Mouse (Mus musculus) induced T-regulatory cell, adult 2 months (primary cell): ENCODE measurements around the gene Eps15.

Experiments used
- DNase-seq: peaks from one replicate; pipeline ENCODE4 v3.0.0-alpha.2; 2012; ENCODE audit warnings: low read depth

The Eps15 gene

GRCm38 (mm10) chr4:109268903-109269302 is 11.2 kb upstream of the Eps15 start:
- DNase-seq: no peak

GRCm38 (mm10) chr4:109271803-109272202 is 8.3 kb upstream of the Eps15 start:
- no peak for DNase-seq

- no peak for DNase-seq
Observed at GRCm38 (mm10) chr4:109273586-109274240, 6.4 kb upstream of the Eps15 start.

- DNase-seq: no peak
Observed at GRCm38 (mm10) chr4:109280459-109281160, 542 bp downstream of the Eps15 start.

GRCm38 (mm10) chr4:109281161-109281560 is 1.1 kb downstream of the Eps15 start:
- peak; percentile 52 for DNase-seq

GRCm38 (mm10) chr4:109281946-109282345 is 1.9 kb downstream of the Eps15 start:
- DNase-seq: peak; percentile 28

- DNase-seq: no peak
Observed at GRCm38 (mm10) chr4:109294629-109295028, 14.6 kb downstream of the Eps15 start.

- no peak for DNase-seq
Observed at GRCm38 (mm10) chr4:109296510-109296909, 16.4 kb downstream of the Eps15 start.

- DNase-seq: no peak
Observed at GRCm38 (mm10) chr4:109299136-109299535, 19.1 kb downstream of the Eps15 start.

- no peak for DNase-seq
Observed at GRCm38 (mm10) chr4:109316941-109317894, 37.1 kb downstream of the Eps15 start.

- DNase-seq: no peak
Observed at GRCm38 (mm10) chr4:109336796-109337195, 56.7 kb downstream of the Eps15 start.

GRCm38 (mm10) chr4:109341222-109341621 is 61.2 kb downstream of the Eps15 start:
- no peak for DNase-seq

GRCm38 (mm10) chr4:109342783-109343485 is 62.9 kb downstream of the Eps15 start:
- no peak for DNase-seq

- no peak for DNase-seq
Observed at GRCm38 (mm10) chr4:109343909-109344308, 63.8 kb downstream of the Eps15 start.

GRCm38 (mm10) chr4:109378107-109378506 is 98.0 kb downstream of the Eps15 start:
- no peak for DNase-seq

GRCm38 (mm10) chr4:109382457-109382856 is 102.4 kb downstream of the Eps15 start:
- no peak for DNase-seq

GRCm38 (mm10) chr4:109385599-109385998 is 105.5 kb downstream of the Eps15 start:
- DNase-seq: no peak

- DNase-seq: no peak
Observed at GRCm38 (mm10) chr4:109393229-109393779, 113.2 kb downstream of the Eps15 start.

- DNase-seq: no peak
Observed at GRCm38 (mm10) chr4:109393902-109394301, 113.8 kb downstream of the Eps15 start.

- DNase-seq: no peak
Observed at GRCm38 (mm10) chr4:109394314-109395074, 114.4 kb downstream of the Eps15 start.
